ENCODE assay signal across 17 mouse cellular contexts in the genomic region with DNA sequence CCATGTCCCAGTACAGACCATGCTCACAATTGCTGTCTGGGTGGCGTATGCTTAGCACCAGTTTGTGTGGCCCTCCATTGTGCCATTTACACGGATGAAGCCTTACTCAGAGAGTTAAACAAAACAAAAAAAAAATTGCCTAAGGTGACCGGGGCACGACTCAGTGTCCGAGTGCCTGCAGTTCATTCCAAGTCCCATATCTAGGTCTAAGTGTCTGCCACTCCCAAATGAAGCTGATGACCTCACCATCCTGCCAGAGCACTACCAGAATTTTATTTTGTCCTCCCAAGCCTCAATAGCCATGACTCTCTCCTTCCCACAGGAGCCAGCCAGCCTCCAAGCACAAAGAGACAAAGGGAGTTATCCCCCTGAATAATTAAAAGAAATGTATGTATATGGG. TPM values are rescaled to one million over a fixed set of nuclear protein-coding genes. Genes with fewer than 3 reads are reported as not detected.
A peak's percentile ranks its signal among the peaks of the same experiment; 100 is the strongest.
DNase-seq lines count a peak whose midpoint lies in the region; ATAC-seq lines count a peak whose summit lies in the region.
"Had no signal": no experiment of that assay in that cellular context is flagged by ENCODE, and none has a peak within 500 bp of the region (broad histone marks: within the 10 kb centered on the region; RNA-seq: fewer than 3 reads in every experiment).

No protein-coding gene starts in this region.

- peaks cover 34% of the 10 kb centered on the region for H3K4me1 ChIP-seq in midbrain, embryonic 12.5 days
- peaks cover 17% of the 10 kb centered on the region for H3K4me1 ChIP-seq in midbrain, embryonic 11.5 days (ENCODE audit: control insufficient read depth, insufficient read depth, low read length)
- peaks cover 33% of the 10 kb centered on the region for H3K4me1 ChIP-seq in forebrain, embryonic 16.5 days (replicated peaks; ENCODE audit: control insufficient read depth, insufficient read depth, low read length)
- peaks cover 57% of the 10 kb centered on the region for H3K4me1 ChIP-seq in midbrain, embryonic 15.5 days
- H3K4me1 ChIP-seq in liver, embryonic 12.5 days: peaks cover 62% of the 10 kb centered on the region

- 69% methylated on average over 5 of the region's 5 CpGs for WGBS in midbrain, embryonic 12.5 days
- WGBS in midbrain, embryonic 11.5 days: 76% methylated on average over 5 of the region's 5 CpGs
- WGBS in forebrain, embryonic 16.5 days: 66% methylated on average over 5 of the region's 5 CpGs
- WGBS in midbrain, embryonic 15.5 days: 62% methylated on average over 5 of the region's 5 CpGs
- WGBS in liver, embryonic 12.5 days (ENCODE audit: insufficient replicate concordance): 58% methylated on average over 5 of the region's 5 CpGs

- no peak for DNase-seq in midbrain, embryonic 11.5 days (ENCODE audit: low spot score, missing footprints)
- DNase-seq in kidney, postnatal 10 days: no peak
- DNase-seq in ovary, postnatal 36 days (ENCODE audit: low spot score): no peak
- DNase-seq: adrenal gland, postnatal 36 days; cerebellum, postnatal 10 days; gastrocnemius, adult 2 months; heart, adult 18-20 months; lung, adult 2 months; right cerebral cortex, postnatal 4 days had no signal

- no peak overlapping the region for H3K9ac ChIP-seq in midbrain, embryonic 12.5 days (replicated peaks)
- no peak overlapping the region for H3K9ac ChIP-seq in midbrain, embryonic 11.5 days (ENCODE audit: low read length)
- peak overlapping the region; percentile 83 for H3K9ac ChIP-seq in forebrain, embryonic 16.5 days (replicated peaks; ENCODE audit: low read depth, low read length)
- peak overlapping the region; percentile 95; the same call in 1 of the 2 replicates for H3K9ac ChIP-seq in midbrain, embryonic 15.5 days
- H3K9ac ChIP-seq in liver, embryonic 12.5 days: no peak overlapping the region
- H3K9ac ChIP-seq: embryonic facial prominence, embryonic 12.5 days; heart, embryonic 15.5 days; limb, embryonic 15.5 days had no signal

- H3K27ac ChIP-seq in midbrain, embryonic 12.5 days (replicated peaks): no peak overlapping the region
- no peak overlapping the region for H3K27ac ChIP-seq in midbrain, embryonic 11.5 days (ENCODE audit: low read depth, low read length)
- H3K27ac ChIP-seq in forebrain, embryonic 16.5 days (ENCODE audit: low read length): no peak overlapping the region
- peak overlapping the region; percentile 97; the same call in 1 of the 2 replicates for H3K27ac ChIP-seq in midbrain, embryonic 15.5 days
- H3K27ac ChIP-seq in liver, embryonic 12.5 days: no peak overlapping the region
- H3K27ac ChIP-seq: embryonic facial prominence, embryonic 12.5 days; gastrocnemius, adult 2 months; heart, embryonic 15.5 days; limb, embryonic 15.5 days; macrophage had no signal

- no peaks in the 10 kb centered on the region for H3K36me3 ChIP-seq in midbrain, embryonic 12.5 days
- no peaks in the 10 kb centered on the region for H3K36me3 ChIP-seq in midbrain, embryonic 11.5 days (ENCODE audit: control insufficient read depth, insufficient read depth, low read length)
- H3K36me3 ChIP-seq in forebrain, embryonic 16.5 days (ENCODE audit: control insufficient read depth, insufficient read depth): peaks cover 4% of the 10 kb centered on the region; the same call in 1 of the 2 replicates
- no peaks in the 10 kb centered on the region; the same call in 1 of the 2 replicates for H3K36me3 ChIP-seq in midbrain, embryonic 15.5 days (replicated peaks)
- peaks cover 6% of the 10 kb centered on the region for H3K36me3 ChIP-seq in liver, embryonic 12.5 days
- H3K36me3 ChIP-seq: heart, embryonic 15.5 days had no signal

- H3K9me3 ChIP-seq in midbrain, embryonic 12.5 days: no peaks in the 10 kb centered on the region
- no peaks in the 10 kb centered on the region for H3K9me3 ChIP-seq in midbrain, embryonic 11.5 days (ENCODE audit: control insufficient read depth, low read length)
- no peaks in the 10 kb centered on the region for H3K9me3 ChIP-seq in forebrain, embryonic 16.5 days (ENCODE audit: control insufficient read depth, low read length)
- H3K9me3 ChIP-seq in midbrain, embryonic 15.5 days: no peaks in the 10 kb centered on the region
- H3K9me3 ChIP-seq in liver, embryonic 12.5 days (replicated peaks): 0 out of 2 replicates have a peak, but pooled peaks cover 5% of the 10 kb centered on the region
- H3K9me3 ChIP-seq: embryonic facial prominence, embryonic 12.5 days; heart, embryonic 15.5 days; limb, embryonic 15.5 days had no signal

- peak overlapping the region; percentile 63; the same call in 1 of the 2 replicates for H3K4me3 ChIP-seq in midbrain, embryonic 12.5 days
- no peak overlapping the region for H3K4me3 ChIP-seq in midbrain, embryonic 11.5 days (ENCODE audit: low read depth, low read length)
- peak overlapping the region; percentile 72 for H3K4me3 ChIP-seq in forebrain, embryonic 16.5 days (replicated peaks; ENCODE audit: low read length)
- peak overlapping the region; percentile 93 for H3K4me3 ChIP-seq in midbrain, embryonic 15.5 days
- no peak overlapping the region for H3K4me3 ChIP-seq in liver, embryonic 12.5 days
- H3K4me3 ChIP-seq: embryonic facial prominence, embryonic 12.5 days; gastrocnemius, adult 2 months; heart, embryonic 15.5 days; limb, embryonic 15.5 days had no signal

- H3K4me2 ChIP-seq in midbrain, embryonic 12.5 days (replicated peaks): peak overlapping the region; percentile 89
- no peak overlapping the region for H3K4me2 ChIP-seq in midbrain, embryonic 11.5 days
- peak overlapping the region; percentile 69 for H3K4me2 ChIP-seq in forebrain, embryonic 16.5 days (ENCODE audit: low read length)
- H3K4me2 ChIP-seq in midbrain, embryonic 15.5 days: peak overlapping the region; percentile 79
- H3K4me2 ChIP-seq in liver, embryonic 12.5 days: no peak overlapping the region
- H3K4me2 ChIP-seq: heart, embryonic 15.5 days; limb, embryonic 15.5 days had no signal

- H3K27me3 ChIP-seq in midbrain, embryonic 12.5 days: peaks cover 77% of the 10 kb centered on the region
- peaks cover 65% of the 10 kb centered on the region for H3K27me3 ChIP-seq in midbrain, embryonic 11.5 days (ENCODE audit: control insufficient read depth, insufficient read depth, low read length)
- 0 out of 2 replicates have a peak, but pooled peaks cover 6% of the 10 kb centered on the region for H3K27me3 ChIP-seq in forebrain, embryonic 16.5 days (replicated peaks; ENCODE audit: control insufficient read depth, insufficient read depth, low read length)
- H3K27me3 ChIP-seq in midbrain, embryonic 15.5 days (replicated peaks): peaks cover 11% of the 10 kb centered on the region
- peaks cover 85% of the 10 kb centered on the region for H3K27me3 ChIP-seq in liver, embryonic 12.5 days (replicated peaks)

- ATAC-seq in midbrain, embryonic 12.5 days (ENCODE audit: low FRiP score, low read depth): no peak
- ATAC-seq in midbrain, embryonic 11.5 days (ENCODE audit: low FRiP score): no peak
- no peak for ATAC-seq in forebrain, embryonic 16.5 days
- no peak for ATAC-seq in midbrain, embryonic 15.5 days (replicated peaks)
- ATAC-seq in liver, embryonic 12.5 days: no peak

RNA-seq across cellular contexts. Expression of a gene that starts 2.0 kb away (rescaled TPM):
- 29.2 and 32.9 TPM in 2 replicates for polyA plus RNA-seq in midbrain, embryonic 12.5 days (2016; fragmentation: Nextera tagmentation; extraction: Ambion mirVana)
- polyA plus RNA-seq in midbrain, embryonic 11.5 days (2014; fragmentation: Nextera tagmentation; extraction: Ambion mirVana): 12.3 and 13.1 TPM in 2 replicates
- 28.6 and 29.9 TPM in 2 replicates for polyA plus RNA-seq in forebrain, embryonic 16.5 days (2015; fragmentation: Nextera tagmentation; extraction: Ambion mirVana)
- 137 and 138 TPM in 2 replicates for polyA plus RNA-seq in midbrain, embryonic 15.5 days (2015; fragmentation: Nextera tagmentation; extraction: Ambion mirVana)
- 6.6 and 7.3 TPM in 2 replicates for polyA plus RNA-seq in liver, embryonic 12.5 days (2016; fragmentation: Nextera tagmentation; extraction: Ambion mirVana)
- polyA plus RNA-seq: macrophage had no signal

RNA-seq across cellular contexts. Expression of a gene that starts 16.9 kb away (rescaled TPM):
- 53.5 and 54.5 TPM in 2 replicates for polyA plus RNA-seq in midbrain, embryonic 12.5 days (2016; fragmentation: Nextera tagmentation; extraction: Ambion mirVana)
- polyA plus RNA-seq in midbrain, embryonic 11.5 days (2014; fragmentation: Nextera tagmentation; extraction: Ambion mirVana): 45.3 and 48.8 TPM in 2 replicates
- polyA plus RNA-seq in forebrain, embryonic 16.5 days (2015; fragmentation: Nextera tagmentation; extraction: Ambion mirVana): 61.9 and 62.3 TPM in 2 replicates
- 70.4 and 71.1 TPM in 2 replicates for polyA plus RNA-seq in midbrain, embryonic 15.5 days (2015; fragmentation: Nextera tagmentation; extraction: Ambion mirVana)
- polyA plus RNA-seq in liver, embryonic 12.5 days (2016; fragmentation: Nextera tagmentation; extraction: Ambion mirVana): 22.6 and 26.0 TPM in 2 replicates

RNA-seq across cellular contexts. Expression of a gene that starts 17.0 kb away (rescaled TPM):
- polyA plus RNA-seq in midbrain, embryonic 12.5 days (2016; fragmentation: Nextera tagmentation; extraction: Ambion mirVana): 187 and 196 TPM in 2 replicates
- 200 and 204 TPM in 2 replicates for polyA plus RNA-seq in midbrain, embryonic 11.5 days (2014; fragmentation: Nextera tagmentation; extraction: Ambion mirVana)
- polyA plus RNA-seq in forebrain, embryonic 16.5 days (2015; fragmentation: Nextera tagmentation; extraction: Ambion mirVana): 211 and 212 TPM in 2 replicates
- 202 and 212 TPM in 2 replicates for polyA plus RNA-seq in midbrain, embryonic 15.5 days (2015; fragmentation: Nextera tagmentation; extraction: Ambion mirVana)
- 171 and 177 TPM in 2 replicates for polyA plus RNA-seq in liver, embryonic 12.5 days (2016; fragmentation: Nextera tagmentation; extraction: Ambion mirVana)

RNA-seq across cellular contexts. Expression of a gene that starts 40.7 kb away (rescaled TPM):
- 207 and 209 TPM in 2 replicates for polyA plus RNA-seq in midbrain, embryonic 12.5 days (2016; fragmentation: Nextera tagmentation; extraction: Ambion mirVana)
- 257 and 260 TPM in 2 replicates for polyA plus RNA-seq in midbrain, embryonic 11.5 days (2014; fragmentation: Nextera tagmentation; extraction: Ambion mirVana)
- polyA plus RNA-seq in forebrain, embryonic 16.5 days (2015; fragmentation: Nextera tagmentation; extraction: Ambion mirVana): 264 and 287 TPM in 2 replicates
- polyA plus RNA-seq in midbrain, embryonic 15.5 days (2015; fragmentation: Nextera tagmentation; extraction: Ambion mirVana): 242 and 250 TPM in 2 replicates
- polyA plus RNA-seq in liver, embryonic 12.5 days (2016; fragmentation: Nextera tagmentation; extraction: Ambion mirVana): 142 and 146 TPM in 2 replicates

RNA-seq across cellular contexts. Expression of a gene that starts 52.6 kb away (rescaled TPM):
- polyA plus RNA-seq in midbrain, embryonic 12.5 days (2016; fragmentation: Nextera tagmentation; extraction: Ambion mirVana): 167 and 178 TPM in 2 replicates
- 99.8 and 103 TPM in 2 replicates for polyA plus RNA-seq in midbrain, embryonic 11.5 days (2014; fragmentation: Nextera tagmentation; extraction: Ambion mirVana)
- polyA plus RNA-seq in forebrain, embryonic 16.5 days (2015; fragmentation: Nextera tagmentation; extraction: Ambion mirVana): 130 and 144 TPM in 2 replicates
- 123 and 129 TPM in 2 replicates for polyA plus RNA-seq in midbrain, embryonic 15.5 days (2015; fragmentation: Nextera tagmentation; extraction: Ambion mirVana)
- 79.4 and 81.3 TPM in 2 replicates for polyA plus RNA-seq in liver, embryonic 12.5 days (2016; fragmentation: Nextera tagmentation; extraction: Ambion mirVana)

Comparison
In these comparisons a context has a peak if more than half of its experiments do, and no peak if none do; other contexts are left out.
1. H3K4me2 ChIP-seq: peak in midbrain, embryonic 12.5 days (single experiment), forebrain, embryonic 16.5 days (single experiment) and midbrain, embryonic 15.5 days (single experiment); none in midbrain, embryonic 11.5 days (single experiment) and liver, embryonic 12.5 days (single experiment).
2. H3K4me3 ChIP-seq: peak in midbrain, embryonic 12.5 days (single experiment), forebrain, embryonic 16.5 days (single experiment) and midbrain, embryonic 15.5 days (single experiment); none in midbrain, embryonic 11.5 days (single experiment) and liver, embryonic 12.5 days (single experiment).
3. H3K9ac ChIP-seq: peak in forebrain, embryonic 16.5 days (single experiment) and midbrain, embryonic 15.5 days (single experiment); none in midbrain, embryonic 12.5 days (single experiment), midbrain, embryonic 11.5 days (single experiment) and liver, embryonic 12.5 days (single experiment).